Mouse (Mus musculus) liver, postnatal 0 days (tissue): ENCODE data around the gene Ror1. TPM values are rescaled to one million over a fixed set of nuclear protein-coding genes. Genes with fewer than 3 reads are reported as not detected.

ENCODE experiments used
- ATAC-seq: fragments of 200-750 bp; cut with Nextera tagmentation; 2 replicates; pipeline ENCODE4 v1.8.0; 2017; ENCODE audit warnings: mild to moderate bottlenecking, moderate library complexity
- DNase-seq: peaks from one replicate; pipeline ENCODE4 v3.0.0-alpha.2; 2016
- H3K27ac ChIP-seq: fragments of 300-500 bp; sonication (generic); 2 replicates; pipeline ENCODE4 v1.5.1; 2014; ENCODE audit warnings: antibody characterized with exemption, moderate library complexity, mild to moderate bottlenecking, low read depth
- H3K27me3 ChIP-seq: fragments of 300-500 bp; sonication (generic); 2 replicates; pipeline ENCODE4 v1.6.1; 2014; ENCODE audit warnings: low read length, control low read depth, mixed read lengths; ENCODE audit not compliant: insufficient read depth
- H3K36me3 ChIP-seq: fragments of 300-500 bp; sonication (generic); replicated peaks from 2 replicates; pipeline ENCODE4 v1.6.1; 2014; ENCODE audit warnings: mild to moderate bottlenecking, control low read depth, low read length, moderate library complexity, mixed read lengths; ENCODE audit not compliant: insufficient read depth
- H3K4me1 ChIP-seq: fragments of 300-500 bp; sonication (generic); 2 replicates; pipeline ENCODE4 v1.6.1; 2014; ENCODE audit warnings: antibody characterized with exemption, mild to moderate bottlenecking, control low read depth; ENCODE audit not compliant: insufficient read depth
- H3K4me2 ChIP-seq: fragments of 300-500 bp; sonication (generic); 2 replicates; pipeline ENCODE4 v1.6.1; 2014; ENCODE audit warnings: low read depth, mild to moderate bottlenecking, low read length, moderate library complexity, mixed read lengths
- H3K4me3 ChIP-seq: fragments of 300-500 bp; sonication (generic); 2 replicates; pipeline ENCODE4 v1.5.1; 2014; ENCODE audit warnings: low read depth, low read length
- H3K9ac ChIP-seq: fragments of 300-500 bp; sonication (generic); replicated peaks from 2 replicates; pipeline ENCODE4 v1.6.1; 2014; ENCODE audit warnings: mild to moderate bottlenecking, moderate library complexity
- H3K9me3 ChIP-seq: fragments of 300-500 bp; sonication (generic); 2 replicates; pipeline ENCODE4 v1.6.1; 2016; ENCODE audit warnings: mild to moderate bottlenecking, control low read depth, low read length, mixed read lengths
- CTCF ChIP-seq: sonication (generic); IDR thresholded peaks from 2 replicates; pipeline ENCODE4 v1.5.1; 2016; ENCODE audit warnings: antibody characterized with exemption, low read depth
- EP300 ChIP-seq: IDR thresholded peaks from 2 replicates; pipeline ENCODE4 v1.6.1; 2016; ENCODE audit warnings: antibody characterized with exemption, low read depth, mild to moderate bottlenecking
- WGBS: fragments of 180-500 bp; shearing (Covaris S2); extraction: QIAGEN DNeasy Blood & Tissue Kit; methylation state at CpG from one replicate; pipeline ENCODE4 v1.1.7; 2014; ENCODE audit not compliant: insufficient replicate concordance; 5-methylcytosine and 5-hydroxymethylcytosine counted together
- polyA plus RNA-seq: library from polyadenylated mRNA; unstranded; fragments of >200 nt; fragmentation: Nextera tagmentation; extraction: Ambion mirVana; gene quantifications from 2 replicates; pipeline ENCODE4 v1.2.1, GENCODE M21; 2015

The Ror1 gene
- polyA plus RNA-seq, 1 experiment from 2014 or later = 0.29 TPM

DNA sequence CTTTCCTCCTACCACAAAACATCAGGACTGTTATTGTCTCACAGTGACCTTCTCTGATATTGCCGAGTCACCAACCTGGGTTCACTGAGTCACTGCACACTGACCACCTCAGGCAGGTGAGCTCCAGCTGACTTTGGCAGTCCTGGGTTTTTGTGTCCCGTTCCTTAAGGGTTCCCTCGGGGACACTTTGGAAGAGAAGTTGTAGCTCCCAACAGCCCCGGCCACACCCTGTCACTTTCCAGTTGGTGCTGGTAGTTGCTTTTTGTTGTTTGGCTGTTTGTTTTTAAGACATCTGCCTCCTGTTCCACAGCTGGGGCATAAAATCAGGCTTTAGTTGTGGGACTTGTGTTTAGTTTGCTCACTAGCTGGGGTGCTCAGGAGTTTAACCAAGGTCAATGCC lies 39.1 kb upstream of the Ror1 start:
- no peak for DNase-seq
- H3K36me3 ChIP-seq = no peaks in the 10 kb centered on the region
- H3K4me3 ChIP-seq = no peak overlapping the region
- H3K4me2 ChIP-seq = no peak overlapping the region
- no peaks in the 10 kb centered on the region for H3K9me3 ChIP-seq
- 66% methylated on average over 4 of the region's 4 CpGs for WGBS
- ATAC-seq = no peak
- no peaks in the 10 kb centered on the region for H3K4me1 ChIP-seq
- H3K27ac ChIP-seq = no peak overlapping the region
- TF ChIP-seq EP300 = no peak
- no peak for TF ChIP-seq CTCF
- H3K9ac ChIP-seq = no peak overlapping the region
- no peaks in the 10 kb centered on the region for H3K27me3 ChIP-seq

DNA sequence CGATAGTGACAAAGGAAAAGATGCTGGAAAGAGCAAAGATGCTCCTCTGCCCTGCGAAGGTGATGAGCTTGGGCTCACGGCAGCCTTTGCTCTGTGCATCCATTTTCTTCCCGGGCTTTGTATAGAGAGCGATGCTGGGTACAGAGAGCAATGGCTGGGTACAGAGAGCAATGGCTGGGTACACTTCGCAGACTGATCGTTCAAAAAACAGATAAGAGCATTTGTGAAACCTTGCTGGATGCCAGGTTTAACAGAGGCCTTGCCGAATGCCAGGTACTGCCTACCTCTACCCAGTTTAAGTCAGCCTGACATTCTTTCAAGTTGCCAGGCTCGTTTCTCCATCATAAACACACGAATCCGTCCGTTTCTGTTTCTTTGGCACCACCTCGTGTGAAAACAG lies 38.2 kb upstream of the Ror1 start:
- TF ChIP-seq EP300 = no peak
- no peak for TF ChIP-seq CTCF
- no peak for DNase-seq

DNA sequence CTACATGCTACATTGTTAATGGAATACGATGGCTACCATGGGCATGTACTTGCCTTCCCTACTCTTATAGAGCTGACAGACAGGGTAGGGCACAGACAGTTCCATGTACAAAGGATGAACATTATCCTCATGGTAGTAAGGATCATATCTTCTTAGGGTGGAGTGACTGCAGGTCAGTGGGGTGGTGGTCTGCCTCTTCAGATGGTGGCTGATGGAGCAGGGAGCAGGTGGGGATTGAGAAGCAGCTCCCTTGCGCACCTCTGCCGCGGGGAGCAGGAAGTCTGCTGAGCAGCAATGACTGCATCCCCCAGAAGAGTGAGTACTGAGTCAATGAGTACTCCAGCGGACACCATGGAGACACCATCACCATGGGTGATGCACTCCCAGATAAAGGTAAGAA lies 37.0 kb upstream of the Ror1 start:
- H3K4me1 ChIP-seq = no peaks in the 10 kb centered on the region
- no peak overlapping the region for H3K4me2 ChIP-seq
- H3K9me3 ChIP-seq = no peaks in the 10 kb centered on the region
- TF ChIP-seq CTCF = no peak
- no peaks in the 10 kb centered on the region for H3K27me3 ChIP-seq
- H3K36me3 ChIP-seq = no peaks in the 10 kb centered on the region
- no peak overlapping the region for H3K9ac ChIP-seq
- ATAC-seq (no peak), DNase-seq (no peak)
- H3K4me3 ChIP-seq = no peak overlapping the region
- H3K27ac ChIP-seq = no peak overlapping the region
- 80% methylated on average over 5 of the region's 5 CpGs for WGBS

More for the DNA sequence above, 38.2 kb upstream of the Ror1 start:
- H3K9me3 ChIP-seq = no peaks in the 10 kb centered on the region
- no peaks in the 10 kb centered on the region for H3K36me3 ChIP-seq
- no peaks in the 10 kb centered on the region for H3K27me3 ChIP-seq
- no peak overlapping the region for H3K9ac ChIP-seq
- ATAC-seq = no peak
- H3K4me1 ChIP-seq = no peaks in the 10 kb centered on the region
- H3K4me3 ChIP-seq = no peak overlapping the region
- 82% methylated on average over 13 of the region's 13 CpGs for WGBS
- no peak overlapping the region for H3K27ac ChIP-seq
- no peak overlapping the region for H3K4me2 ChIP-seq

DNA sequence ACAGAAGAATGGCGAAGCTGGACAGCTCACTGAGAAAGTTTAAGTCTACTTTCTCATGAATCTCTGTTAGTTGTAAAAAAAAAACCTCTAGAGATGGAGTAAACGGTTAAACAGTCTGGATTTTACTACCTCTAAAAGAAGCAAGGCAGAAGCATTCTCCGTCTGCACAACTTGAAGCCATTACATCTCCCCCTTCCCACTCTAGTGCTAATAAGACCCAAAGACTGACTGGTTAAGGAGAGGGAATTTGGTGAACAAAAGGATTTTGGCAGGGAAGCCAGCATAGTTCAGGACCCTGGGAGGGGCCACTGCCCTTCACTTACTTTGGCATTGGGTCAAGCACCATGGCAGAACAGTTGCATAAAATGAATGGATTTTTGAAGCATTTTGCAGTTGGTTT lies 35.8 kb upstream of the Ror1 start:
- no peaks in the 10 kb centered on the region for H3K4me1 ChIP-seq
- DNase-seq (no peak), ATAC-seq (no peak)
- no peaks in the 10 kb centered on the region for H3K27me3 ChIP-seq
- H3K9ac ChIP-seq = no peak overlapping the region
- no peak overlapping the region for H3K4me3 ChIP-seq
- no peaks in the 10 kb centered on the region for H3K36me3 ChIP-seq
- TF ChIP-seq CTCF (no peak), EP300 (no peak)
- whole genome bisulfite sequencing = 65% methylated on average over 3 of the region's 3 CpGs
- no peak overlapping the region for H3K4me2 ChIP-seq
- no peaks in the 10 kb centered on the region for H3K9me3 ChIP-seq
- no peak overlapping the region for H3K27ac ChIP-seq

DNA sequence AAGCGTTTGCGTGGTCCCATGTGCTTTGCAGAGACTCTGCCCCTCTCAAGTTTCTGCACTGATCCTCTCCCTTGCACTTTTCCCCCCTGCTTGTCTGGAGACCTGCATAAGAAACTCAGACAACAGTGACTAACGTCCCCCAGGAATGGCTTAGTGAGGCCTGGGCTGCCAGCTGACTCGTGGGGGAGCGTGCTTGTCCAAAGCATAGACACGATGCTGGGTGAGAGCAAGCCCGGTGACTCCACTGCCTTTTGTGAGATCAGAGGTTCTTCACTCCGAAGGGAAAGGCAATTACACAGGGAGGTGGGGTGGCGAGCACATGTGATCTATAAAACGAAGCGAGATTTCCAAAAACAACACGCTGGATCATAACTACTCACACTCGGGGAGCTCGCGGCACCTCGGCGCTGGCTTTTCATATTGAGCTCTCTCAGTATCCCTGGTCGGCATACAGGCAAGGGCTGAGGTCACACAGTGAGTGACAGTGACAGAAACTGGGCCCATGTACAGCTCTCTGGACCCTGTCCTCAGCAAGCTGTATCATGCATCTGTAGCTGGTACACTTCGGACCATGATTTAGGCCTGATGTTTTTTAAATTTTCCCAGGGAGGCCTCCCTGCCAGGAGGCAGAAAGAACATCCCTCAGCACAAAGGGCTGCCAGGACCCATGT lies 34.1 kb upstream of the Ror1 start:
- H3K9me3 ChIP-seq = no peaks in the 10 kb centered on the region
- 0 out of 2 replicates have a peak, but pooled peaks cover 2% of the 10 kb centered on the region for H3K27me3 ChIP-seq
- H3K4me1 ChIP-seq = no peaks in the 10 kb centered on the region
- H3K9ac ChIP-seq = no peak overlapping the region
- H3K36me3 ChIP-seq = no peaks in the 10 kb centered on the region
- DNase-seq = no peak
- no peak overlapping the region for H3K27ac ChIP-seq
- no peak for ATAC-seq
- H3K4me2 ChIP-seq = no peak overlapping the region
- no peak overlapping the region for H3K4me3 ChIP-seq
- TF ChIP-seq CTCF = no peak
- TF ChIP-seq EP300 = no peak
- WGBS = 74% methylated on average over 19 of the region's 19 CpGs

DNA sequence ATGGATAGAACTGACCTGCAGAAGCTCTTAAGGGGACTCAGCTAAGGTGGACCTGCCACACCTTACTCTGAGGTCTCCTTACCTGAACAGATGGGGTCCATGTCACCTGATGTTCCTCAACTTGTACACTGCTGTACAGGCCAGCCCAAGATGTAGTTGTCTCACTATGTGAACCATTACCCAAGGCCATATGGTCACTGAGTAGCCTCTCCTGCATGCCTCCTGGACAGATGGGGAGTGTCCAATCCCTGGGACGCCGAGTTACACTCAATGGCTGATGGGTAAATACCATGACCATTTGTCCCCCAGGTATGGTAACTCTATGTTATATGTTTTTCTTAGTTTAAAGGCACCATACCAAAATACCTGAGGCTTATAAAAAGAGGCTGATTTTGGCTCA lies 29.9 kb upstream of the Ror1 start:
- no peak overlapping the region for H3K27ac ChIP-seq
- no peak overlapping the region for H3K4me2 ChIP-seq
- no peaks in the 10 kb centered on the region for H3K36me3 ChIP-seq
- no peak for DNase-seq
- no peak overlapping the region for H3K4me3 ChIP-seq
- H3K27me3 ChIP-seq = 0 out of 2 replicates have a peak, but pooled peaks cover 2% of the 10 kb centered on the region
- H3K9ac ChIP-seq = no peak overlapping the region
- whole genome bisulfite sequencing = 62% methylated on average over 2 of the region's 2 CpGs
- no peaks in the 10 kb centered on the region for H3K9me3 ChIP-seq
- no peak for ATAC-seq
- no peaks in the 10 kb centered on the region for H3K4me1 ChIP-seq
- no peak for TF ChIP-seq EP300
- TF ChIP-seq CTCF = no peak

DNA sequence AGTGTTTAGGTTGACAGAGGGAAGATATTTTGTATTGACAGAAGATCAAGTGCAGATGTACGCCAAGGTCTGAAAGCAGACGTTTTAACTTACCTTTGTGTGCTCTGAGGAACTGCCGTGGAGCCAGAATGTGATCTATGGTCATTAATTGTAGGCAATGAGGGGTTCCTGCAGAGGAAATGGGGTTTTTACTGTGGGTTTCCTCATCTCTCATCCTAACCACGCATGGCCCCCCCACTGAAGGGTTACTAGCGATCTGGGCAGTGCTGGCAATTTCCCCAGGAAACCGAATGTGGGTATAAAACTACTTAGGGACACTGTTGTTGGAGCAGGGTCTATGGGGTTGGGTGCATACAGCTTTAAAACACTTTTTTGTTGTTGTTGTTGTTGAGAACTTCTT lies 25.5 kb upstream of the Ror1 start:
- no peak overlapping the region for H3K27ac ChIP-seq
- H3K4me2 ChIP-seq = no peak overlapping the region
- no peaks in the 10 kb centered on the region for H3K9me3 ChIP-seq
- no peak for ATAC-seq
- no peak overlapping the region for H3K9ac ChIP-seq
- TF ChIP-seq CTCF (no peak), EP300 (no peak)
- DNase-seq = no peak
- 26% methylated on average over 6 of the region's 6 CpGs for WGBS
- H3K36me3 ChIP-seq = no peaks in the 10 kb centered on the region
- 0 out of 2 replicates have a peak, but pooled peaks cover 2% of the 10 kb centered on the region for H3K27me3 ChIP-seq
- H3K4me3 ChIP-seq = no peak overlapping the region
- H3K4me1 ChIP-seq = no peaks in the 10 kb centered on the region
